Mouse (Mus musculus) erythroblast, embryonic 14.5 days (primary cell): ENCODE results near the gene Psma1.

Experiments used
- GATA1 ChIP-seq: IDR thresholded peaks from 2 replicates; pipeline ENCODE4 v1.6.1; 2012; ENCODE audit warnings: low read length, inconsistent platforms, mixed read lengths
- TAL1 ChIP-seq: IDR thresholded peaks from 3 replicates; pipeline ENCODE4 v1.6.1; 2012; ENCODE audit warnings: low read length, inconsistent platforms, mixed read lengths

DNA sequence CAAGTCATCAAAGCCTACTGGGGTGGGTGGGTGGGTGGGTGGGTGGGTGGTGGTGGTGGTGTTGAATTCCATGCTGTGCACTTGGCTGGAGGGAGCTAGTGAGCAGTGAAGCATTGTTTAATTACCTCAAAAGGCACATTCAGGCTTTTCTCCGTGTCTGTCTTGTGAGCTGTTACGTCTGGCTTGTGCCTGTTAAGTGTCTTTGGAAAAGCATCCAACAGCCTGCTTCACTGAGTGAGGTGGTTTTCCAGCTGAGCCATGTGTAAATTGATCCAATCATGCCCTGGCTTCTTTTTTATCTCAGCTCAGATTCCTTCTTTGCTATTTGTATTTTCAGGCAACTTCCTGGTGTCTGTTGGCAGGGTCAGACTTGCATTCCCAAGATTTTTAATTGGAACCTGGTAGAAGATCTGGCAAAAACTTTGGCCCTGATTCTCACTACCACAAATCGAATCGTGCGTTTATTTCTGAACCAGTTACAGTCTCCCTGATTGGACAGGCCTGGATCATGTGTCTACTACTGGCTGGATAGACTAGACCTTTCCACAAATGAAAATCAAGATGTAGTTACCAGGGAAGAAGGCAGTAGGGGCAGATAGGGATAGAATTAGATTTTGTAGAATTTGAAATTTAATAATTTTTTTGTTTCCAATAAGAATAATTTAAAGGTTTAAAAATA, 45.9 kb upstream of the Psma1 start:
- TF ChIP-seq GATA1 = no peak
- no peak for TF ChIP-seq TAL1
